Mouse (Mus musculus): ENCODE data around the gene Lsamp.

Lsamp gene

DNA sequence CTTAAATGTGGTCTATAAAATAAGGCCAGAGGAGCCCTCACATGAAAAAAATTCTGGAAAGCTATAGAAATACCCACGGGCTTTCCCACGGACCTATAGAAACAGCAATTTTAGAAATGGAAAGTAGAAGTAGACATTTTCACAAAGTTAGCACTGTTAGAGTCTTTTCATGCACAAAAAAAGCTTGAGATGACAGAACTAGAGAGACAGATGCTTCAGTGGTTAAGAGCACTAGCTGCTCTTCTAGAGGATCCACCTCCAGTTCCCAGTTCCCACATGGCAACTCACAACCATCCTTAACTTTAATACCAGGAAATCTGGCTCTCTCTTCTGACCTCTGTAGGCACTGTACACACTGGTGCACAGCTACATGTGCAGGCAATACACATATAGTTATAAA lies 2049.3 kb downstream of the Lsamp start:
- no peak for DNase-seq (ENCODE audit: low read depth, low spot score)

DNA sequence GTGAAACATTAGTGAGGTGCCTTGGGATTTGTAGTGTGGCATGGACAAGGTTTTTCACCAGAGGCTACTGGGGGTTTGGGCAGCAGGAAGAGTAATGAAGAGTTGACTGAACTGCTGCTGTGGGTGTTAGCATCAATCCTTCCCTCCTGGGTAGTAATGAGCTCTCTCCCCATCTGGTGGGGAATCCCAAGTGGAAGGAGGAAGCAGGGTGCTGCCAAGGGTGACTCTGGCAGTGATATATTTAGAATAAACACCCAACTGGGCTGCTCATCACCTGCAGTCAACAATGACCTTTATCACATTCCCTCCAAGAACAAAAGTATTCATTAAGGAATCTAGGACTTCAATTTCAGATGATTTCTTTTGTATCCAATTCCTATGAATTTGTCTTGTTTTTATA lies 2064.0 kb downstream of the Lsamp start:
- no peak for DNase-seq (ENCODE audit: low read depth, low spot score)

DNA sequence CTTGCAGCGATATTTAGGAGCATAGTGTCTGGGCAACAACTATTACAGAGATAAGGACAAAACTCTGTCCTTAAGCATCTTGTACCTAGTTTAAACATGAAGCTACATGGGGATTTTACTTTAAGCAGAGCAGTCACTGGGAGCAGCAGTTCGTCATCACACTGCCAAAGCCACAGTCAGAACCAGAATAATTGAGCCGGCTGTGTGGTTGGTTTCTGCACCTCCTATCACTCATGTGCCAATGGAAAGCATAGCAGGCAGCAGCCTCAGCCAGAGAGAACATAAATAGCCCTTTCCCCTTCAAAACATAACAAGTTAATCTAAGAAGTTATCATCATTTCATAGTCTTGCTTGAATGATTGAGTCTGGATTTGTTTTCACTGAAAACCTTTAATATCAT lies 2075.8 kb downstream of the Lsamp start:
- no peak for DNase-seq (ENCODE audit: low read depth, low spot score)

GRCm38 (mm10) chr16:42074325-42074724 lies 2090.2 kb downstream of the Lsamp start:
- DNase-seq (ENCODE audit: low read depth, low spot score) = no peak

GRCm38 (mm10) chr16:42079573-42079972 lies 2095.4 kb downstream of the Lsamp start:
- no peak for DNase-seq (ENCODE audit: low read depth, low spot score)

DNA sequence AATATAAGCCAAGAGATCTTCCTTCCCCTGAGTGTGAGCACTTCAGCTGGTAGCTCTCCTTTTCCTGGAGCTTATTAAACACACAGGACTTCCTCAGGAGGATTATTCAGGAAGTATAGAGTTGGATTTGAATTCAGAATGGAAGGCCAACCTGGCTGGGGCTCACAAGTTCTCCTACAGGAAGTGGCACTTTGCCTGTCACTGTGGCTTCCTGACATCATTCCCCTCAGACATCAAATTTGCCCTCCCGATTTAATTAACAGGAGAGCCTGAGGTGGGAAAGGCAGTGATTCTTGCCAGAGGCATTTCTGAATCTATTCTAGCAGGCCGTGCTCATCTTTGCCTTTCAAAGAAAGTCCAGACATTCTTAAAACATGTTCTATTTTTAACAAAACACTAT lies 2097.4 kb downstream of the Lsamp start:
- no peak for DNase-seq (ENCODE audit: low read depth, low spot score)

DNA sequence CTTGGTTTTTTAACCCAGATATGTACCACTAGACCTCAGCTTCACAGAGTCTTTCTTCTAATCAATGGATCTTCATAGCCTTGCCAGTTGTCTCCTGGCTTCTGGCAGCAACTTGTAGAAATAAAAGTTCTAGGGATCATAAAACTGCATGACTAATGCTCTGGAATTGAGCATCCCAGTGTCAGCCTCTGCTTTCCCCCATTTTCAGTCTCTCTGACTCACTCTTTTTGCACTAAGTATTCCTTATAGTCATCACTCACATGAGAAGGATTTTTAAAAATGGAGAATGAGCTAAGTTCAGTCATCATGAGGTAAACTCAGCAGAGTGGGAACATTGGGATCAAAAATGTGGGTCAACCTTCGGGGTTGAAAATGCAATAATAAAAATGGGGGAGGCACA lies 2113.3 kb downstream of the Lsamp start:
- DNase-seq (ENCODE audit: low read depth, low spot score) = no peak

DNA sequence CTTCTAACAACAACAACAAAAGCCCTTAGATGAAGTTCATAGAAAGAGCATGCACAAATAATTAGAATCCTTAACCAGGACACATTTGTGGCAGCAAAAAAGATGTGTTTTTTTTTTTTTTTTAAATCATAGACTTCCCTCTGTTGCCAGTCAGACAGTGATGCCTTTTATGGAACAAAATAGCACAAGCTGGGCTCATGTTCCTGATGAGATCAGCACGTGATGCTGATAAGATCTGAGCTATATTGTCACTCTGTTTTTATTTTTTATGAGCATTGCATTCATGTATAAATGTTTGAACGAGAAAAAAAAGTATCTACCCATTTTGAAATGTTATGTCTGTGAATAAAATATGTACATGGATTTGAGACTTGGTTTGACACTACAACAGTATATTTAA lies 2118.0 kb downstream of the Lsamp start:
- no peak for DNase-seq (ENCODE audit: low read depth, low spot score)

- DNase-seq (ENCODE audit: low read depth, low spot score) = no peak
Observed at GRCm38 (mm10) chr16:42102635-42103034, 2118.5 kb downstream of the Lsamp start.

DNA sequence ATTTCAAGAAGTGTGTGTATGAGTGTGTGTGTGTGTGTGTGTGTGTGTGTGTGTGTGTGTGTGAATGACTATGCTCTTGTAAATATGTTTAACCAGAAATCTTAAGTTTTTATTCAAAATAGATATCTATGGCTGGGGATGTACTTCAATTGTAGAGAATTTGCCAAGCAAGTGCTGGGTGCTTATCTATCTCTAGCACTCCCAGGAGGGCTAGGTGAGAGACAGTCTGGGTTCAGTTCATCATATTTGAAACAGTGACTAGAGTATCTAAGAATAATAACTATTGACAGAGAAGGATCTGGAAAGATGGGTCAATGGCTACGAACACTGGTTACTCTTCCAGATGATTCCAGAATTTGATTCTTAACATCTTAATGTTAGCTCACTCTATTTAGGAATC lies 2128.1 kb downstream of the Lsamp start:
- no peak for DNase-seq (ENCODE audit: low read depth, low spot score)

- DNase-seq (ENCODE audit: low read depth, low spot score) = no peak
Observed at GRCm38 (mm10) chr16:42113246-42113645, 2129.1 kb downstream of the Lsamp start.

DNA sequence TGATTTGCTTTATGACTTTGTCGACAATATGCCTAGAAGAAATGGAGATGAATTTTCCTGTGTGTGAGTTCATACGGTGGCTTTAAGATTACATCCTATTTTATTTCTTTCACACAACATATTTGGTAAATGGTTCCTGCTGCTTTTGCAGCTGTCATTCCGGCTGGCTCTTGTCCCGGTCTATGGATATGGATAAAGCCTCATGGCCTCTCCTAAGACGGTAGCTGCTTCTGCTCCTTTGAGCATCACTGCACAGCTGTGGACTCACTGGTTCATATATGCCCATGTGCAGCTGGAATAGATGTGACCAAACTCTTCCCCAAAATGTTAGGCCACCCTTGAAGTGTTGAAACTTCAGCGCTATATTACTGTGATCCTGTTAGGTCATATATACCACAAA lies 2137.6 kb downstream of the Lsamp start:
- no peak for DNase-seq (ENCODE audit: low read depth, low spot score)

GRCm38 (mm10) chr16:42123826-42124225 lies 2139.7 kb downstream of the Lsamp start:
- no peak for DNase-seq (ENCODE audit: low read depth, low spot score)

GRCm38 (mm10) chr16:42126061-42126460 lies 2141.9 kb downstream of the Lsamp start:
- no peak for DNase-seq (ENCODE audit: low read depth, low spot score)

- DNase-seq (ENCODE audit: low read depth, low spot score) = no peak
Observed at GRCm38 (mm10) chr16:42147164-42147563, 2163.0 kb downstream of the Lsamp start.

GRCm38 (mm10) chr16:42149216-42149942 lies 2165.2 kb downstream of the Lsamp start:
- DNase-seq (ENCODE audit: low read depth, low spot score) = no peak

GRCm38 (mm10) chr16:42152640-42153039 lies 2168.5 kb downstream of the Lsamp start:
- DNase-seq (ENCODE audit: low read depth, low spot score) = no peak

- DNase-seq (ENCODE audit: low read depth, low spot score) = no peak
Observed at GRCm38 (mm10) chr16:42157816-42158215, 2173.7 kb downstream of the Lsamp start.

DNA sequence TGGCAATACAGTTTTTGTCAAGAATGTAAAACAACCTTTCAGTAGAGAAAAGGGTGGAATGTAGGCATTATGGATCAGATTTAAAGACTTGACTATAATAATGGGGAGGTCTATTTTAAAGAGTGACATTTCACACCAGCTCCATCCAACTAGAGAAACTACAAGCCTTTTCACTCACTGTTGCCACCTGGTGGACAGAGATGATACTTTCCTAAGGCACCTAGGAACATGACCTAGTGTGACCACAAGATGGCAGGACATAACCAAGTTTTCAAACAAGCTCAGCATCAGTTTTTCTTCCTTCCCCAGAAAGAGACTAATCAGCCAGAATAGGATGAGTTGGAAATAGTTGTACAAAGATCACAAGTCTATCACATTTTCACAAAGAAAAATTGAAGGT lies 2180.8 kb downstream of the Lsamp start:
- DNase-seq (ENCODE audit: low read depth, low spot score) = peak; percentile 68

GRCm38 (mm10) chr16:42168292-42168691 lies 2184.1 kb downstream of the Lsamp start:
- no peak for DNase-seq (ENCODE audit: low read depth, low spot score)

DNA sequence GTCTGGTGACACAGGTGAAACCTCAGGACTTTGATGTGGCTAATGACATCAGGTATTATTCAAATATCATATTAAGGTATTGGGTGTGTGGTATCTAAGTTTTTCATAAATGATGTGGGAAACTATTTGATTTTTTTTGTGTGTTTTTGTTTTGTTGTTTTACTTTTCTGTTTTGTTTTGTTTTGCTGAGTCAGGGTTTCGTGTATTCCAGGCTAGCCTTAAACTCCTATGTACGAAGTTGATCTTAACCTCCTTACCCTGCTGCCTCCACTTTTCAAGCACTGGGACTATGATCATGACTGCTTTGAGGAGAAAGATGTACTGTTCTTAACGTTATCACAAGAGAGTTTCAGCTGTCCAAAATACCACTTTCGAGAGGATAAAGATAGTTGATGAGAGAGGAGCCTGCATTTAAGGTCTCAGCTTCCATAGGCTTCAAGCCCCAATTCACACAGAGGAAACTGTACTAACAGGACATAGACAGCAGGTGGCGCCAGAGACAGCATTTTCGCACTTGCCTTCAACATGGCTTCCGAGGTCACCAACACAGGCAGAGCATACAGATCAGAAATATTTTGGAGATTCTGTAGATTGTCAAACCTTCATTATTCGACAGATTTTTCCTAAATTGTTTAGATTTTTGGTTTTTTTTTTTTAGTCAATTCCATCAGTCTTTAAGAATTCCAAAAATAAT lies 2185.4 kb downstream of the Lsamp start:
- peak; percentile 55 for DNase-seq (ENCODE audit: low read depth, low spot score)

GRCm38 (mm10) chr16:42172476-42172875 lies 2188.3 kb downstream of the Lsamp start:
- DNase-seq (ENCODE audit: low read depth, low spot score) = no peak

DNA sequence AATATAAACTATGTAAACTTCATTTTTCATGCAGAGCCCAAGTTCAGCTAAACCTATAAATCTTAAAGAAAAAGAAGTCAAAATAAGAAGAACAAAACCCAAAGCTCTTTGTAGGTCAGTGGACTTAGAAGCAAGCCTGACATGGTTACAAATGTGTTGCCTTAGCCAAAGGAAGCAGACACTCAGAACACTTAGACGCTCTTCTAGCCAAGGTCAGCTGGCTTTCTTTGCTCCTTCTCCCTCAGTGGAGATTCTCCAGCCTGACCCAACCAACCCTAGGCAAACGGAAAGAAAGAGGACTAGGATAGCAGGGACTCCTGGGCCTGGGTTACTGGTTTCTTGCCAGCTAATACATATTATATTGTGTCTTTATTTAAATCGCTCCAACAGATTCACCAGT lies 2194.7 kb downstream of the Lsamp start:
- no peak for DNase-seq (ENCODE audit: low read depth, low spot score)
